Mouse (Mus musculus): Measurements from ENCODE around the gene Nat14. TPM values are rescaled to one million over a fixed set of nuclear protein-coding genes. Genes with fewer than 3 reads are reported as not detected.

Nat14 gene
- total and polyA plus RNA-seq, 2 experiments from 2014 or later, result 3.6 to 4.2 TPM

GRCm38 (mm10) chr7:4915007-4915665, 6.7 kb upstream of the Nat14 start, which contains the start of gene Zfp628:
TSS of gene Zfp628 (plus strand) at chr7:4915217.
- Histone ChIP-seq H3K4me3 (ENCODE audit: low read depth, low read length) (peak within 1 kb of the TSS; percentile 90), H3K27me3 (ENCODE audit: control insufficient read depth, insufficient read depth, low read length) (no peaks in the 10 kb centered on the region), H3K4me1 (ENCODE audit: control insufficient read depth, insufficient read depth) (peaks cover 10% of the 10 kb centered on the region), H3K9me3 (replicated peaks; ENCODE audit: control insufficient read depth, low read length) (no peaks in the 10 kb centered on the region), H3K27ac (ENCODE audit: low read depth) (peak within 1 kb of the TSS; percentile 96), H3K9ac (replicated peaks; ENCODE audit: low read depth, low read length) (peak within 1 kb of the TSS; percentile 79), H3K36me3 (replicated peaks; ENCODE audit: control insufficient read depth, insufficient read depth, low read length) (peaks cover 27% of the 10 kb centered on the region), H3K4me2 (ENCODE audit: low read depth, low read length) (peak within 1 kb of the TSS; percentile 86)
- ATAC-seq (ENCODE audit: insufficient read depth, low read depth) (peak; percentile 89), DNase-seq (ENCODE audit: low spot score) (peak; percentile 93)
- under 1% methylated on average over 52 of the region's 56 CpGs for WGBS
- TF ChIP-seq CTCF (IDR thresholded peaks at IDR 0.05; ENCODE audit: low read depth) (no peak), EP300 (IDR thresholded peaks at IDR 0.05; ENCODE audit: low read depth) (0 out of 2 replicates have a peak, but pooled peaks have one; percentile 63)

DNA sequence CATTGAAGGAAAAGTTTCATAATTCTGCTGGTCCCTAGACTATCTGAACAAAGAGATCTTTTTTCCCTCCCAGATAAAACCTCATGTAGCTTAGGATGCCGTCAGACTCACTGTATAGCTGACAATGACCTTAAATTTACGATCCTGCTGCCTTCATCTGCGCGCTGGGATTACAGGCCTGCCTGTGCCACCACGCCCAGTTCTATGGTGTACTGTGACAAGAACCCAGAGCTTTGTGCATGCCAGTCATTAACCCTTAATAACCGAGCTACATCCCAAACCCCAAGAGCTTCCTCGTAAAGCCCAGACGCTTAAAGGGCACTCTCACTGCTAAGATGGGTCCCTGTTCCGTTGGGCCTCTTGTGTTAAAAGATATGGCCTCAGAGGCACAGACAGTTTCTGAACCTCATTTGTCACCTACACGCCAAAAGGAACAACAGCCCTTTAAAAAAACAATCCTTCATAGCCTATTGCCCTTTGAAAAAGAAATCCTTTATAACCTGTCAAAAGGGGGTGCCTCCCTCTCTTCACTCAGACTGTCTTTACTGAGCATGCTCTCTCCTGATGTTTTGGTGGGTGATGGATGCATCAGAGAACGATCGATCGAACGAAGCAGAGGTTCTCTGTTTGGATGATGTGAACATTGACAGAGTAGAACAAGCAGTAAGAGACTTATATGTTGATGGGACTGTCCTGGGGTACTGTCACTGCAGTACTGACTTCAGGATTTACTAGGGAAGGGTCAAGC, 6.0 kb upstream of the Nat14 start:
- Histone ChIP-seq H3K4me2 (ENCODE audit: low read depth, low read length) (peak overlapping the region; percentile 86), H3K4me3 (ENCODE audit: low read depth, low read length) (peak overlapping the region; percentile 90), H3K27ac (ENCODE audit: low read depth) (peak overlapping the region; percentile 96), H3K4me1 (ENCODE audit: control insufficient read depth, insufficient read depth) (peaks cover 10% of the 10 kb centered on the region), H3K27me3 (ENCODE audit: control insufficient read depth, insufficient read depth, low read length) (no peaks in the 10 kb centered on the region), H3K9me3 (replicated peaks; ENCODE audit: control insufficient read depth, low read length) (no peaks in the 10 kb centered on the region), H3K9ac (replicated peaks; ENCODE audit: low read depth, low read length) (peak overlapping the region; percentile 79), H3K36me3 (replicated peaks; ENCODE audit: control insufficient read depth, insufficient read depth, low read length) (peaks cover 32% of the 10 kb centered on the region)
- DNase-seq (ENCODE audit: low spot score) (peak; percentile 26), ATAC-seq (ENCODE audit: insufficient read depth, low read depth) (peak; percentile 28; the same call in 1 of the 2 replicates)
- WGBS, result 22% methylated on average over 14 of the region's 14 CpGs
- TF ChIP-seq EP300 (IDR thresholded peaks at IDR 0.05; ENCODE audit: low read depth) (no peak), CTCF (IDR thresholded peaks at IDR 0.05; ENCODE audit: low read depth) (no peak)

- 93% methylated on average over 2 of the region's 2 CpGs for WGBS
- no peak overlapping the region for H3K9ac ChIP-seq (replicated peaks; ENCODE audit: low read depth, low read length)
These were observed 4.3 kb upstream of the Nat14 start for GRCm38 (mm10) chr7:4917494-4917893.

DNA sequence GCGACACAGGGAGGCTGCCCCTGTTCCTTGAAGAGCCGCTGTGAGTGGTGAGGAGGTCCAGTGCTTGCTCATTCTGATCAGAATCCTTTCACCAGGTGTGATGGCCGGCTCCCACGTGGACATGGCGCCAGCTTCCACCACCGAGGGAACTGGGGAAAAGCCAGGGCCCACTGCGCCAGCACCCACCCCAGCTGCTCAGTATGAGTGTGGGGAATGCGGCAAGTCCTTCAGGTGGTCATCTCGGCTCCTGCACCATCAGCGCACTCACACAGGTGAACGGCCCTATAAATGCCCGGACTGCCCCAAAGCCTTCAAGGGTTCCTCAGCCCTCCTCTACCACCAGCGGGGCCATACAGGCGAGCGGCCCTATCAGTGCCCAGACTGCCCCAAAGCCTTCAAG, 3.1 kb upstream of the Nat14 start:
- Histone ChIP-seq H3K9ac (replicated peaks; ENCODE audit: low read depth, low read length) (no peak overlapping the region), H3K4me1 (ENCODE audit: control insufficient read depth, insufficient read depth) (peaks cover 23% of the 10 kb centered on the region), H3K27me3 (ENCODE audit: control insufficient read depth, insufficient read depth, low read length) (no peaks in the 10 kb centered on the region), H3K4me3 (ENCODE audit: low read depth, low read length) (no peak overlapping the region), H3K36me3 (replicated peaks; ENCODE audit: control insufficient read depth, insufficient read depth, low read length) (peaks cover 32% of the 10 kb centered on the region), H3K9me3 (replicated peaks; ENCODE audit: control insufficient read depth, low read length) (no peaks in the 10 kb centered on the region), H3K27ac (ENCODE audit: low read depth) (no peak overlapping the region), H3K4me2 (ENCODE audit: low read depth, low read length) (no peak overlapping the region)
- 88% methylated on average over 15 of the region's 15 CpGs for WGBS
- no peak for ATAC-seq (ENCODE audit: insufficient read depth, low read depth)
- DNase-seq (ENCODE audit: low spot score), result no peak
- TF ChIP-seq EP300 (IDR thresholded peaks at IDR 0.05; ENCODE audit: low read depth) (no peak), CTCF (IDR thresholded peaks at IDR 0.05; ENCODE audit: low read depth) (no peak)

More at GRCm38 (mm10) chr7:4917494-4917893, 4.3 kb upstream of the Nat14 start:
- no peak for TF ChIP-seq CTCF (IDR thresholded peaks at IDR 0.05; ENCODE audit: low read depth)
- TF ChIP-seq EP300 (IDR thresholded peaks at IDR 0.05; ENCODE audit: low read depth), result no peak
- H3K9me3 ChIP-seq (replicated peaks; ENCODE audit: control insufficient read depth, low read length), result no peaks in the 10 kb centered on the region
- H3K4me2 ChIP-seq (ENCODE audit: low read depth, low read length), result no peak overlapping the region
- no peak overlapping the region for H3K4me3 ChIP-seq (ENCODE audit: low read depth, low read length)
- no peaks in the 10 kb centered on the region for H3K27me3 ChIP-seq (ENCODE audit: control insufficient read depth, insufficient read depth, low read length)
- ATAC-seq (ENCODE audit: insufficient read depth, low read depth) (no peak), DNase-seq (ENCODE audit: low spot score) (no peak)
- H3K27ac ChIP-seq (ENCODE audit: low read depth), result no peak overlapping the region
- H3K4me1 ChIP-seq (ENCODE audit: control insufficient read depth, insufficient read depth), result peaks cover 12% of the 10 kb centered on the region
- H3K36me3 ChIP-seq (replicated peaks; ENCODE audit: control insufficient read depth, insufficient read depth, low read length), result peaks cover 32% of the 10 kb centered on the region

GRCm38 (mm10) chr7:4919096-4919495, 2.7 kb upstream of the Nat14 start:
- WGBS, result 84% methylated on average over 20 of the region's 21 CpGs

More at GRCm38 (mm10) chr7:4919096-4919495, 2.7 kb upstream of the Nat14 start:
- Histone ChIP-seq H3K4me2 (ENCODE audit: low read depth, low read length) (no peak overlapping the region), H3K4me1 (ENCODE audit: control insufficient read depth, insufficient read depth) (peaks cover 26% of the 10 kb centered on the region), H3K36me3 (replicated peaks; ENCODE audit: control insufficient read depth, insufficient read depth, low read length) (peaks cover 32% of the 10 kb centered on the region), H3K27ac (ENCODE audit: low read depth) (no peak overlapping the region), H3K9ac (replicated peaks; ENCODE audit: low read depth, low read length) (no peak overlapping the region), H3K4me3 (ENCODE audit: low read depth, low read length) (no peak overlapping the region), H3K9me3 (replicated peaks; ENCODE audit: control insufficient read depth, low read length) (no peaks in the 10 kb centered on the region), H3K27me3 (ENCODE audit: control insufficient read depth, insufficient read depth, low read length) (no peaks in the 10 kb centered on the region)
- no peak for ATAC-seq (ENCODE audit: insufficient read depth, low read depth)
- TF ChIP-seq CTCF (IDR thresholded peaks at IDR 0.05; ENCODE audit: low read depth) (no peak), EP300 (IDR thresholded peaks at IDR 0.05; ENCODE audit: low read depth) (no peak)
- DNase-seq (ENCODE audit: low spot score), result no peak
